Mouse (Mus musculus) bone marrow, adult 2 months (tissue): ENCODE measurements around the gene Rab34.

Experiments used
- CTCF ChIP-seq: fragments of 200-500 bp; IDR thresholded peaks from 2 replicates; pipeline ENCODE4 v1.5.1; 2011; ENCODE audit warnings: low read length, control low read depth; ENCODE audit not compliant: control insufficient read depth, insufficient read depth
- POLR2A ChIP-seq: fragments of 200-500 bp; IDR thresholded peaks from 2 replicates; pipeline ENCODE4 v1.6.1; 2011; ENCODE audit warnings: low read depth, mild to moderate bottlenecking, control low read depth, low read length, borderline replicate concordance; ENCODE audit not compliant: control insufficient read depth

- TF ChIP-seq CTCF: no peak
- TF ChIP-seq POLR2A: no peak
These were observed 22.1 kb upstream of the Rab34 start for GRCm38 (mm10) chr11:78166161-78166560.
